Mouse (Mus musculus): ENCODE measurements around the gene Sppl3. TPM values are rescaled to one million over a fixed set of nuclear protein-coding genes. Genes with fewer than 3 reads are reported as not detected.

The Sppl3 gene
- polyA plus RNA-seq, 1 experiment from 2014 or later: 25.7 TPM

DNA sequence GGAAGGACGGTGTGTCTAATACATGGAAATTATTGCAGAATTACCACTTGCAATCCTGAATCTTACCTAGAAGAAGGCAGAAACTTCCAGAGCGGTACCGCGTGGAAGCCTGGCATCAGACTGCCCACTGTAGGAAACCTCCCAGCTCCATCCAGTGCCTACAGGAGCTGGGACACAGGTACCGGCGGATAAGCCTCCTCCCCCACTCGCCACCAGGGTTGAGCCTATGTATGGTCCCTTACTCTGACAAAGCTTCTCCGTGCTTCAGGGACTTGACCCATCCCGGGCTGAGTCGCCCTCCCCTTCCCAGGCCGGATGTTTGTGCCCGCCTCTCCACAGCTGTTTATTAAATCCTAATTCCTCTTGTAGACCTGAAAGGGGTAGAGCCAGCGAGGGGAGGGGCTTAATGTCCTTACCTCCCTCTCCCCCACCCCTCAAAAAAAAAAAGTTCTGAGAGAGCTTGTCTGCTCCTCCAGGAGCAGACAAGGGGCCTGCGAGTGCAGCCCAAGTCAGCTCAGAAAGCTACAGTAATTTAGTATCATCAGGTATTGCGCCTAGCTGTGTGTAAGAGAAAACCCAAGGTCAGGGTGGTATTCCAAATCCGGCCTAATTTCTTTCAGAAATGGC, 30.7 kb upstream of the Sppl3 start:
- Histone ChIP-seq H3K27me3 (replicated peaks; ENCODE audit: control insufficient read depth, insufficient read depth, low read length) (no peaks in the 10 kb centered on the region), H3K9ac (ENCODE audit: low read depth, low read length) (peak overlapping the region; percentile 60), H3K36me3 (ENCODE audit: control insufficient read depth, insufficient read depth, low read length) (no peaks in the 10 kb centered on the region), H3K4me3 (ENCODE audit: low read depth, low read length) (peak overlapping the region; percentile 44), H3K27ac (replicated peaks; ENCODE audit: low read depth, low read length) (no peak overlapping the region), H3K4me2 (ENCODE audit: low read depth, low read length) (peak overlapping the region; percentile 94), H3K9me3 (ENCODE audit: control insufficient read depth, low read length) (no peaks in the 10 kb centered on the region), H3K4me1 (ENCODE audit: control insufficient read depth, insufficient read depth, low read length) (peaks cover 5% of the 10 kb centered on the region; the same call in 1 of the 2 replicates)
- DNase-seq (ENCODE audit: low spot score) (no peak), ATAC-seq (ENCODE audit: low read depth) (peak; percentile 42; the same call in 1 of the 2 replicates)
- 25% methylated on average over 16 of the region's 16 CpGs for WGBS

DNA sequence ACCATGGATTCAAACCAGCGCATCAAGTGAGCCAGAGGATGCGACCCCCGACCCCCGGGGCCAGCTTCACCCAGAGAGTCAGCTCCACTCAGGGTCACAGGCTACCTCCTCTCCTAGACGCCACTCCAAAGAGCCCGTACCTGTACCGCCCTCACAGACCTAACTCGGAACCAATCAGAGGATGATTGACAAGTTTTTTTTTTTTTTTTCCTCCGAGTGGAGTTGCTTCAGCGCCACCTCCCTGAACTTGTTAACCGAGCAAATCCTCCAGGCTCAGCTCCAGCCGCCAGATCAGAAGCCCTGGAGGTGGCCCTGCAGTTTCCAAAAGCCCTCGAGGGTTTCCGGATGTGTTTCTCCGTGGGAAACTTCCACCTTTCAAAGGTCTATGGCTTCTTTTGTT, 28.9 kb upstream of the Sppl3 start:
- Histone ChIP-seq H3K27ac (replicated peaks; ENCODE audit: low read depth, low read length) (no peak overlapping the region), H3K27me3 (replicated peaks; ENCODE audit: control insufficient read depth, insufficient read depth, low read length) (no peaks in the 10 kb centered on the region), H3K4me1 (ENCODE audit: control insufficient read depth, insufficient read depth, low read length) (peaks cover 5% of the 10 kb centered on the region; the same call in 1 of the 2 replicates), H3K4me2 (ENCODE audit: low read depth, low read length) (no peak overlapping the region), H3K9me3 (ENCODE audit: control insufficient read depth, low read length) (no peaks in the 10 kb centered on the region), H3K9ac (ENCODE audit: low read depth, low read length) (no peak overlapping the region), H3K4me3 (ENCODE audit: low read depth, low read length) (no peak overlapping the region), H3K36me3 (ENCODE audit: control insufficient read depth, insufficient read depth, low read length) (no peaks in the 10 kb centered on the region)
- ATAC-seq (ENCODE audit: low read depth) (no peak), DNase-seq (ENCODE audit: low spot score) (no peak)
- WGBS: 49% methylated on average over 15 of the region's 15 CpGs

DNA sequence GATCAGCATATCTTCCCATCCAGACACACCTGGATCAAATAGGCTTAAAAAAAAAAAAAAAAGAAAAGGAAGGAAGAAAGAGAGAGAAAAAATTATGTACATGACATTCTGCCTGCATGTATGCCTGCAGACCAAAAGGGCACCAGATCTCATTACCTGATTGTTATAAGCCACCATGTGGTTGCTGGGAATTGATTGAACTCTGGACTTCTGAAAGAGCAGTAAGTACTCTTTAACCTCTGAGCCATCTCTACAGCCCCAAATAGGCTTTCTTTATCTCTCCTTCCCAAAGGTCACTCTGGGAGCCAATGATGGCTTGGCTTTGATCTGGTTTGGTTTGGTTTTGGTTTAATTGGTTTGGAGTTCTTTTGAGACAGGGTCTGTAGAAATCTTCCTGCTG, 25.9 kb upstream of the Sppl3 start:
- no peak overlapping the region for H3K4me3 ChIP-seq (ENCODE audit: low read depth, low read length)
- H3K9ac ChIP-seq (ENCODE audit: low read depth, low read length): no peak overlapping the region
- H3K4me1 ChIP-seq (ENCODE audit: control insufficient read depth, insufficient read depth, low read length): peaks cover 4% of the 10 kb centered on the region; the same call in 1 of the 2 replicates
- DNase-seq (ENCODE audit: low spot score): no peak
- H3K27me3 ChIP-seq (replicated peaks; ENCODE audit: control insufficient read depth, insufficient read depth, low read length): no peaks in the 10 kb centered on the region
- H3K9me3 ChIP-seq (ENCODE audit: control insufficient read depth, low read length): no peaks in the 10 kb centered on the region
- H3K4me2 ChIP-seq (ENCODE audit: low read depth, low read length): no peak overlapping the region
- no peaks in the 10 kb centered on the region for H3K36me3 ChIP-seq (ENCODE audit: control insufficient read depth, insufficient read depth, low read length)
- no peak for ATAC-seq (ENCODE audit: low read depth)
- H3K27ac ChIP-seq (replicated peaks; ENCODE audit: low read depth, low read length): no peak overlapping the region

DNA sequence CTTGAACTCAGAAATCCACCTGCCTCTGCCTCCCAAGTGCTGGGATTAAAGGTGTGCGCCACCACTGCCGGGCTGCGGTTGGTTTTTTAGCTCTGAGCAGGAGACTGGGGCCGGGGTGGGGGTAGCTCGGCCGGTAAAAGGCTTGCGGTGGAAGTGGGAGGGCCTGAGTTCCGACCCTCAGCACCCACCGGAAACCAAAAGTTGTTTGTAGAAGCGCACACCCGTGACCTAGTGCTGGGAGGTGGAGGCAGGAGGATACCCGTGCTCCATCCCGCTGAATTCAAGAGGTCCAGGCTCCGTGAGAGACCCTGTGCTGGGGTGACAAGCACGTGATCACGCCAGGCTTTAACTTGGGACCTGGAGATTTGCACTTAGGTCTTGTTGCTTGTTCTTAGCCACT, 14.5 kb upstream of the Sppl3 start:
- H3K9ac ChIP-seq (ENCODE audit: low read depth, low read length): no peak overlapping the region
- H3K27me3 ChIP-seq (replicated peaks; ENCODE audit: control insufficient read depth, insufficient read depth, low read length): no peaks in the 10 kb centered on the region
- DNase-seq (ENCODE audit: low spot score): no peak
- no peak overlapping the region for H3K4me2 ChIP-seq (ENCODE audit: low read depth, low read length)
- H3K36me3 ChIP-seq (ENCODE audit: control insufficient read depth, insufficient read depth, low read length): no peaks in the 10 kb centered on the region
- H3K27ac ChIP-seq (replicated peaks; ENCODE audit: low read depth, low read length): no peak overlapping the region
- peaks cover 4% of the 10 kb centered on the region; the same call in 1 of the 2 replicates for H3K4me1 ChIP-seq (ENCODE audit: control insufficient read depth, insufficient read depth, low read length)
- ATAC-seq (ENCODE audit: low read depth): no peak
- 83% methylated on average over 16 of the region's 16 CpGs for WGBS
- H3K9me3 ChIP-seq (ENCODE audit: control insufficient read depth, low read length): no peaks in the 10 kb centered on the region
- H3K4me3 ChIP-seq (ENCODE audit: low read depth, low read length): no peak overlapping the region

DNA sequence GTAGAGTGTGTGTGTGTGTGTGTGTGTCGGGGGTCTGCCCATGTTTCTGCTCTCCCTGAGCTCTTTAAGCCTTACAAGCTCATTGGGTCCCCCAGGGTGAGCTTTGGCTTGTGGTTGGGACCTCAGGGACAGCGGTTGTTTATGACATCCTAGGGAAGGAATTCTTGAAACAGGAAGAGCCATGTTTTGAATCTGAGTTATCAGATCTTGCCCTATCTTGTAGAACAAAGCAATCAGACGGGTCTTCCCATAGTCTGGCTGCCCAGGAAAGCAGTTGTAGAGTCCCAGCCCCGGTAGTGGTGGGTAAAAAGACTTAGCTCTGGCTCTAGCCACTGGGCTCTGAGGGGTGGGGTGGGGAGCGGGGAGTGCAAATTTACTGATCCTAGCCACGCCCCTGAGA, 13.6 kb upstream of the Sppl3 start:
- no peak for DNase-seq (ENCODE audit: low spot score)

DNA sequence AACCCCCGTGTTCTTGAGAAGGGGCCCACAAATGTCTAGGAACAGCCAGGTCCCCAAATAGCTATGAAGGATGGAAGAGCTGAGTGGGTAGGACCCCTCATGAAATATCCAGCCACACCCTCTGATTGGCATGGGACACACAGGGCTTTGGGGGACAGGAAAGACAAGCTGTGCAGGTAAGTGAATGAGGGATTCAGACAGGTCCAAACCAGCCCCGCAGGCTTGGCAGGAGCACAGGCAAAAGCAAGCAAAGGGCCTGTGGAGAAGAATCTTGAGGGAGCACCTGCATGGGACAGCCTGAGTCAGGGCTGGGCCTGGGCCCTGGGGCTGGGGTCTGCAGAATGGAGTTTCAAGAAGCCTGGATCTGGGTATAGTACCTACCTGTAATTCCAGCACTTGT, 10.4 kb upstream of the Sppl3 start:
- Histone ChIP-seq H3K4me1 (ENCODE audit: control insufficient read depth, insufficient read depth, low read length) (no peaks in the 10 kb centered on the region; the same call in 1 of the 2 replicates), H3K27me3 (replicated peaks; ENCODE audit: control insufficient read depth, insufficient read depth, low read length) (no peaks in the 10 kb centered on the region), H3K4me2 (ENCODE audit: low read depth, low read length) (no peak overlapping the region), H3K9ac (ENCODE audit: low read depth, low read length) (no peak overlapping the region; the same call in 1 of the 2 replicates), H3K9me3 (ENCODE audit: control insufficient read depth, low read length) (no peaks in the 10 kb centered on the region), H3K27ac (replicated peaks; ENCODE audit: low read depth, low read length) (no peak overlapping the region; the same call in 1 of the 2 replicates), H3K36me3 (ENCODE audit: control insufficient read depth, insufficient read depth, low read length) (no peaks in the 10 kb centered on the region), H3K4me3 (ENCODE audit: low read depth, low read length) (no peak overlapping the region)
- 64% methylated on average over 2 of the region's 2 CpGs for WGBS
- peak; percentile 77; the same call in 1 of the 2 replicates for ATAC-seq (ENCODE audit: low read depth)
- DNase-seq (ENCODE audit: low spot score): peak; percentile 63

More for the DNA sequence above, 13.6 kb upstream of the Sppl3 start:
- Histone ChIP-seq H3K4me2 (ENCODE audit: low read depth, low read length) (no peak overlapping the region), H3K27me3 (replicated peaks; ENCODE audit: control insufficient read depth, insufficient read depth, low read length) (no peaks in the 10 kb centered on the region), H3K27ac (replicated peaks; ENCODE audit: low read depth, low read length) (no peak overlapping the region), H3K36me3 (ENCODE audit: control insufficient read depth, insufficient read depth, low read length) (no peaks in the 10 kb centered on the region), H3K4me3 (ENCODE audit: low read depth, low read length) (no peak overlapping the region), H3K9ac (ENCODE audit: low read depth, low read length) (no peak overlapping the region), H3K4me1 (ENCODE audit: control insufficient read depth, insufficient read depth, low read length) (peaks cover 4% of the 10 kb centered on the region; the same call in 1 of the 2 replicates), H3K9me3 (ENCODE audit: control insufficient read depth, low read length) (no peaks in the 10 kb centered on the region)
- ATAC-seq (ENCODE audit: low read depth): no peak
- 74% methylated on average over 6 of the region's 6 CpGs for WGBS

DNA sequence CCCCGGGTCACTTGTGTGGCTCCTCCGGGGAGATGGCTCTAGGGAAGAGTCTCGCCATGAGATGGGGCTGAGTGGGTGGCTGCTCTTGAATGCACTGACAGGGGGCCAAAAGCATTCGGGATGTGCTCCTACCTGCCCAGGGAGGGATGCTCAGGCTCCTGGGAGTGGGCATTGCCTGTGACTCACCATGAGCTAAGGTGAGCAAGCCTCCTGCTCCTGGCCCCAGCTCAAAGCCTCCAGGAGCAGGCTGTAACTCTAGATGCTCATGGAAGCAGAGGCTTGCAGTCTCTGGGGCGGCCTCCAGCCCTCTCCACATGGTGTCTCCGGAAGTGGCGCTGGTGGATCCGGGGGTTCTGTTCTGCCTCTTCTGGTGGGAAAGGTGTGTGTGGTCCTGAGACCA, 9.5 kb upstream of the Sppl3 start:
- Histone ChIP-seq H3K4me1 (ENCODE audit: control insufficient read depth, insufficient read depth, low read length) (no peaks in the 10 kb centered on the region; the same call in 1 of the 2 replicates), H3K4me2 (ENCODE audit: low read depth, low read length) (no peak overlapping the region), H3K9me3 (ENCODE audit: control insufficient read depth, low read length) (no peaks in the 10 kb centered on the region), H3K4me3 (ENCODE audit: low read depth, low read length) (no peak overlapping the region), H3K9ac (ENCODE audit: low read depth, low read length) (no peak overlapping the region), H3K36me3 (ENCODE audit: control insufficient read depth, insufficient read depth, low read length) (no peaks in the 10 kb centered on the region), H3K27ac (replicated peaks; ENCODE audit: low read depth, low read length) (no peak overlapping the region), H3K27me3 (replicated peaks; ENCODE audit: control insufficient read depth, insufficient read depth, low read length) (no peaks in the 10 kb centered on the region)
- 44% methylated on average over 8 of the region's 8 CpGs for WGBS
- DNase-seq (ENCODE audit: low spot score) (peak; percentile 41), ATAC-seq (ENCODE audit: low read depth) (peak; percentile 24; the same call in 1 of the 2 replicates)

DNA sequence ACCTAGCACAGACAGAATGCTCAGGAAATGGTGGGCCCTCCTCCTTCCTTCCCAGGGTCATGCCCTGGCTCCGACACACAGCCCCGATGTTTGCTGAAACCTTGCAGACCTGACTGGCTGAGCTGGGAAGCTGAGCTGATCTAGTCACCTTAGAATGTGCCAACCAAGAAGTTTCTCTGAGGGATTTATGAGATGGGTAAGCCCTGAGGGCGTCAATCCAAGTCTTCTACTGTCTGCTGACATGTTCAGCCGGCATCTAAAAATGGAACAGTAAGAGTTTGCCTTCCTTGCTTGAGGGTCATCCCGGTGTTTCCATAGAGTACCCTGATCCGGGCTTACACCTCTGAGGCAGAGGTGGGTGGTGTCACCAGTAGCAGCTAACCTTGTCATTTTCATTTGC, 8.2 kb upstream of the Sppl3 start:
- Histone ChIP-seq H3K9ac (ENCODE audit: low read depth, low read length) (no peak overlapping the region), H3K9me3 (ENCODE audit: control insufficient read depth, low read length) (no peaks in the 10 kb centered on the region), H3K4me3 (ENCODE audit: low read depth, low read length) (no peak overlapping the region), H3K27me3 (replicated peaks; ENCODE audit: control insufficient read depth, insufficient read depth, low read length) (no peaks in the 10 kb centered on the region), H3K4me1 (ENCODE audit: control insufficient read depth, insufficient read depth, low read length) (no peaks in the 10 kb centered on the region; the same call in 1 of the 2 replicates), H3K4me2 (ENCODE audit: low read depth, low read length) (no peak overlapping the region), H3K27ac (replicated peaks; ENCODE audit: low read depth, low read length) (no peak overlapping the region), H3K36me3 (ENCODE audit: control insufficient read depth, insufficient read depth, low read length) (no peaks in the 10 kb centered on the region)
- no peak for ATAC-seq (ENCODE audit: low read depth)
- 69% methylated on average over 6 of the region's 6 CpGs for WGBS
- no peak for DNase-seq (ENCODE audit: low spot score)

Data from embryonic facial prominence, embryonic 14.5 days (tissue).